In the genomic region with DNA sequence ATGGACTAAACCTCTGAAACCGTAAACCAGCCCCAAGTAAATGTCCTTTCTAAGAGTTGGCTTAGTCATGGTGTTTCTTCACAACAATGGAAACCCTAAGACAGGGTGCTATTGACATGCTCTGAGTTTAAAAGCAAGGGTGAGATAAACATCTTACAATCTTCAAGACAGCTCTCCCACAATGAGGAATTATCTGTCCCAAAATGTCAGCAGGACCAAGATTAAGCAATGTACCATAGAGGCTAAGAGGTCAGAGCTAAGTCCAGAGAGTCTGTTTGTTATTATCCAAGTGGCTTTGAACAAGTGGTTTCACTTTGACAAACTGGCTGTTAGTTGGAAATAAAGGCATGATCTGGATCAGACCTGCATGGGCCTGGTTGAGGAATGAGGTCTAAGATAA, we compare ENCODE assay signal across 31 mouse cellular contexts. TPM values are rescaled to one million over a fixed set of nuclear protein-coding genes. Genes with fewer than 3 reads are reported as not detected.
DNase-seq lines count a peak whose midpoint lies in the region; ATAC-seq and TF ChIP-seq lines count a peak whose summit lies in the region.
"Had no signal": no experiment of that assay in that cellular context is flagged by ENCODE, and none has a peak within 500 bp of the region (broad histone marks: within the 10 kb centered on the region; RNA-seq: fewer than 3 reads in every experiment).

No protein-coding gene starts in this region.

- peak; percentile 92 for DNase-seq in liver, adult 2 months (ENCODE audit: extremely low read depth, low read depth, low spot score)
- no peak for DNase-seq in liver, embryonic 11.5 days (ENCODE audit: low spot score)
- peak; percentile 49 for DNase-seq in 3T3-L1 (ENCODE audit: low read depth, low spot score)
- peak; percentile 59 for DNase-seq in lung, postnatal 25 days (ENCODE audit: low spot score)
- DNase-seq in B cell, adult 2 months, result no peak
- DNase-seq in retina, embryonic 14.5 days (ENCODE audit: low spot score), result no peak
- DNase-seq: adrenal gland, adult 8-10 months; cerebellum, adult 2 months; cerebellum, postnatal 36 days; embryo, embryonic 11 days; heart, postnatal 4 days; kidney, adult 18-20 months; layer of hippocampus, postnatal 36 days; thymus, postnatal 25 days had no signal

- peaks cover 10% of the 10 kb centered on the region for H3K4me1 ChIP-seq in liver, adult 2 months (ENCODE audit: control insufficient read depth, insufficient read depth, low read length)
- H3K4me1 ChIP-seq in liver, embryonic 11.5 days (replicated peaks; ENCODE audit: control insufficient read depth, insufficient read depth, low read length), result no peaks in the 10 kb centered on the region
- H3K4me1 ChIP-seq in embryonic fibroblast, embryonic 13.5 days (ENCODE audit: control insufficient read depth, insufficient read depth, low read length), result no peaks in the 10 kb centered on the region
- H3K4me1 ChIP-seq: embryonic facial prominence, embryonic 13.5 days; heart, embryonic 10.5 days; midbrain, embryonic 10.5 days; neural tube, embryonic 13.5 days; stomach, embryonic 15.5 days had no signal

- no peak overlapping the region for H3K4me3 ChIP-seq in liver, adult 2 months (ENCODE audit: insufficient read depth, low read depth, low read length)
- H3K4me3 ChIP-seq in liver, embryonic 11.5 days (ENCODE audit: low read depth, low read length), result no peak overlapping the region
- H3K4me3 ChIP-seq in embryonic fibroblast, embryonic 13.5 days (ENCODE audit: insufficient read depth, low read length), result no peak overlapping the region
- H3K4me3 ChIP-seq: embryonic facial prominence, embryonic 13.5 days; heart, embryonic 10.5 days; limb, embryonic 12.5 days; midbrain, embryonic 10.5 days; myocyte; neural tube, embryonic 13.5 days; stomach, embryonic 15.5 days had no signal

- TF ChIP-seq CTCF in liver, adult 2 months (IDR thresholded peaks at IDR 0.05; ENCODE audit: low read depth, low read length), result no peak
- TF ChIP-seq CTCF in embryonic fibroblast, embryonic 13.5 days (IDR thresholded peaks at IDR 0.05; ENCODE audit: borderline replicate concordance, insufficient read depth, low read length), result no peak

- no peaks in the 10 kb centered on the region for H3K36me3 ChIP-seq in liver, adult 2 months (ENCODE audit: control insufficient read depth, insufficient read depth, low read length)
- no peaks in the 10 kb centered on the region for H3K36me3 ChIP-seq in liver, embryonic 11.5 days (ENCODE audit: control insufficient read depth, insufficient read depth, low read length)
- H3K36me3 ChIP-seq: embryonic facial prominence, embryonic 13.5 days; G1E; heart, embryonic 10.5 days; limb, embryonic 12.5 days; midbrain, embryonic 10.5 days; neural tube, embryonic 13.5 days; stomach, embryonic 15.5 days had no signal

- no peak for ATAC-seq in liver, embryonic 11.5 days (replicated peaks; ENCODE audit: low FRiP score)
- ATAC-seq: forebrain, embryonic 14.5 days; inflammation-experienced regulatory T-cells, adult 6 months; midbrain, embryonic 16.5 days had no signal

- H3K4me2 ChIP-seq in liver, embryonic 11.5 days, result no peak overlapping the region
- H3K4me2 ChIP-seq: embryonic facial prominence, embryonic 13.5 days; hindbrain, embryonic 14.5 days; limb, embryonic 12.5 days; neural tube, embryonic 13.5 days; stomach, embryonic 15.5 days had no signal

- WGBS in liver, adult 2 months, result 89% methylated on average over 1 of the region's 1 CpGs
- 67% methylated on average over 1 of the region's 1 CpGs for WGBS in liver, embryonic 11.5 days

- no peak for TF ChIP-seq POLR2A in liver, adult 2 months (IDR thresholded peaks at IDR 0.05; ENCODE audit: extremely low read depth, insufficient read depth, low read length)
- TF ChIP-seq POLR2A in embryonic fibroblast, embryonic 13.5 days (IDR thresholded peaks at IDR 0.05; ENCODE audit: low read depth, low read length), result no peak

- H3K27ac ChIP-seq in liver, adult 2 months (replicated peaks; ENCODE audit: insufficient read depth, low read depth, low read length), result peak overlapping the region; percentile 61
- H3K27ac ChIP-seq in liver, embryonic 11.5 days (ENCODE audit: low read depth, low read length), result no peak overlapping the region
- H3K27ac ChIP-seq in embryonic fibroblast, embryonic 13.5 days (ENCODE audit: insufficient read depth, low read length), result peak overlapping the region; percentile 67
- H3K27ac ChIP-seq: embryonic facial prominence, embryonic 13.5 days; heart, embryonic 10.5 days; hindbrain, embryonic 14.5 days; kidney, postnatal 0 days; limb, embryonic 12.5 days; midbrain, embryonic 10.5 days; neural tube, embryonic 13.5 days; stomach, embryonic 15.5 days had no signal

- no peaks in the 10 kb centered on the region for H3K27me3 ChIP-seq in liver, adult 2 months (ENCODE audit: control insufficient read depth, insufficient read depth, low read length)
- H3K27me3 ChIP-seq in liver, embryonic 11.5 days (replicated peaks; ENCODE audit: control insufficient read depth, insufficient read depth, low read length), result no peaks in the 10 kb centered on the region
- H3K27me3 ChIP-seq: CH12.LX; embryonic facial prominence, embryonic 13.5 days; limb, embryonic 12.5 days; neural tube, embryonic 13.5 days; stomach, embryonic 15.5 days had no signal

- no peaks in the 10 kb centered on the region for H3K9me3 ChIP-seq in liver, embryonic 11.5 days (ENCODE audit: control insufficient read depth, low read length)
- H3K9me3 ChIP-seq: embryonic facial prominence, embryonic 13.5 days; G1E; heart, embryonic 10.5 days; limb, embryonic 12.5 days; midbrain, embryonic 10.5 days; neural tube, embryonic 13.5 days; stomach, embryonic 15.5 days had no signal

- no peaks in the 10 kb centered on the region for H3K79me2 ChIP-seq in liver, adult 2 months (ENCODE audit: control insufficient read depth, insufficient read depth, low read length)

- no peak overlapping the region for H3K9ac ChIP-seq in liver, adult 2 months (ENCODE audit: low read depth, low read length)
- no peak overlapping the region for H3K9ac ChIP-seq in liver, embryonic 11.5 days (ENCODE audit: low read depth, low read length)
- H3K9ac ChIP-seq: embryonic facial prominence, embryonic 13.5 days; hindbrain, embryonic 14.5 days; limb, embryonic 12.5 days; neural tube, embryonic 13.5 days; stomach, embryonic 15.5 days had no signal

RNA-seq across cellular contexts. Expression of a gene that starts 10.7 kb away (rescaled TPM):
- not detected in 2 replicates for total RNA-seq in liver, adult 2 months (2014; rRNA removed)
- not detected in 2 replicates for polyA plus RNA-seq in liver, adult 2 months (2012; rRNA removed)
- 0.34 and 1.0 TPM in 2 replicates for polyA plus RNA-seq in liver, embryonic 11.5 days (2014; fragmentation: Nextera tagmentation; extraction: Ambion mirVana)
- polyA plus RNA-seq in embryonic fibroblast, embryonic 13.5 days (2011; ENCODE audit: insufficient read length, low read depth, missing spikeins), result 2.2 and 5.6 TPM in 2 replicates
- total RNA-seq: CH12.LX; gastrocnemius, adult 8-10 months; granulocyte monocyte progenitor cell, adult 5-6 weeks had no signal
- polyA plus RNA-seq: G1E; inflammation-experienced regulatory T-cells, adult 6 months; midbrain, embryonic 10.5 days; myocyte had no signal

Comparison
In these comparisons a context has a peak if more than half of its experiments do, and no peak if none do; other contexts are left out.
1. DNase-seq: peak in liver, adult 2 months (single experiment), 3T3-L1 (single experiment) and lung, postnatal 25 days (single experiment); none in liver, embryonic 11.5 days (single experiment), B cell, adult 2 months (0 of 2) and retina, embryonic 14.5 days (single experiment).